9 mouse cellular contexts compared by ENCODE assay signal in genomic region chr11:97406094-97406951, GRCm38 (mm10). TPM values are rescaled to one million over a fixed set of nuclear protein-coding genes. Genes with fewer than 3 reads are reported as not detected.
DNase-seq lines count a peak whose midpoint lies in the region; ATAC-seq lines count a peak whose summit lies in the region.
"Had no signal": no experiment of that assay in that cellular context is flagged by ENCODE, and none has a peak within 500 bp of the region (broad histone marks: within the 10 kb centered on the region; RNA-seq: fewer than 3 reads in every experiment).

No protein-coding gene starts in this region.

- ATAC-seq in heart, embryonic 16.5 days (replicated peaks; ENCODE audit: extremely low read depth, insufficient read depth, low FRiP score): peak; percentile 49
- ATAC-seq in inflammation-experienced regulatory T-cells, adult 6 months: no peak

- WGBS in heart, embryonic 16.5 days: 39% methylated on average over 10 of the region's 10 CpGs

- H3K27ac ChIP-seq in heart, embryonic 16.5 days (ENCODE audit: low read length): peak overlapping the region; percentile 87

- no peaks in the 10 kb centered on the region; the same call in 1 of the 2 replicates for H3K27me3 ChIP-seq in heart, embryonic 16.5 days (ENCODE audit: control insufficient read depth, insufficient read depth, low read length)

- intact Hi-C loops in heart, postnatal 25 days (cut with DNase I): loop anchor here (5.0 kb wide), 1 partner anchor 216 kb away; no protein-coding TSS in a partner anchor

- H3K9me3 ChIP-seq in heart, embryonic 16.5 days (replicated peaks; ENCODE audit: control insufficient read depth, low read length): no peaks in the 10 kb centered on the region

- peak; percentile 97 for DNase-seq in heart, adult 11 months
- DNase-seq in heart, postnatal 25 days (ENCODE audit: low spot score): no peak
- DNase-seq in adipocyte (ENCODE audit: low spot score): peak; percentile 53
- DNase-seq in kidney, postnatal 36 days: peak; percentile 79 to 85
- no peak for DNase-seq in layer of hippocampus, postnatal 14 days (ENCODE audit: low spot score in 2 of 2)
- DNase-seq in embryo, embryonic 11 days: no peak

- no peaks in the 10 kb centered on the region for H3K36me3 ChIP-seq in heart, embryonic 16.5 days (ENCODE audit: control insufficient read depth, insufficient read depth)

- H3K9ac ChIP-seq in heart, embryonic 16.5 days (ENCODE audit: low read length): peak overlapping the region; percentile 53; the same call in 1 of the 2 replicates

- H3K4me1 ChIP-seq in heart, embryonic 16.5 days (ENCODE audit: control insufficient read depth, insufficient read depth, low read length): peaks cover 43% of the 10 kb centered on the region

- H3K4me2 ChIP-seq in heart, embryonic 16.5 days (ENCODE audit: low read depth, low read length): peak overlapping the region; percentile 96

- peak overlapping the region; percentile 20; the same call in 1 of the 2 replicates for H3K4me3 ChIP-seq in heart, embryonic 16.5 days (ENCODE audit: low read length)
- H3K4me3 ChIP-seq: erythroblast, embryonic 14.5 days had no signal

RNA-seq across cellular contexts. Expression of gene Arhgap23, which starts 9.0 kb away (rescaled TPM):
- total RNA-seq in heart, postnatal 25 days (2021): 10 to 100 TPM; 14.8 to 19.4 TPM
- polyA plus RNA-seq in heart, embryonic 16.5 days (2015; fragmentation: Nextera tagmentation; extraction: Ambion mirVana): 5.5 and 6.1 TPM in 2 replicates
- 10 to 100 TPM; 66.7 to 70.0 TPM for total RNA-seq in layer of hippocampus, postnatal 14 days (2021)
- not detected for polyA plus RNA-seq in inflammation-experienced regulatory T-cells, adult 6 months (2017; shearing (Covaris generic))

RNA-seq across cellular contexts. Expression of gene Socs7, which starts 44.0 kb away (rescaled TPM):
- 10 to 100 TPM; 17.9 to 19.9 TPM for total RNA-seq in heart, postnatal 25 days (2021)
- 3.1 and 3.2 TPM in 2 replicates for polyA plus RNA-seq in heart, embryonic 16.5 days (2015; fragmentation: Nextera tagmentation; extraction: Ambion mirVana)
- total RNA-seq in layer of hippocampus, postnatal 14 days (2021): 10 to 100 TPM; 75.2 to 77.8 TPM
- polyA plus RNA-seq in inflammation-experienced regulatory T-cells, adult 6 months (2017; shearing (Covaris generic)): 1 to 10 TPM; 5.9 to 8.5 (median 7.9) TPM

RNA-seq across cellular contexts. Expression of gene Gpr179, which starts 54.4 kb away (rescaled TPM):
- under 1 TPM; 0.05 to 0.06 TPM for total RNA-seq in heart, postnatal 25 days (2021)
- polyA plus RNA-seq in heart, embryonic 16.5 days (2015; fragmentation: Nextera tagmentation; extraction: Ambion mirVana): 0.09 and 0.12 TPM in 2 replicates
- total RNA-seq in layer of hippocampus, postnatal 14 days (2021): under 1 TPM; 0.21 to 0.24 TPM
- under 1 TPM; 0.18 to 0.37 (median 0.27) TPM for polyA plus RNA-seq in inflammation-experienced regulatory T-cells, adult 6 months (2017; shearing (Covaris generic))
- polyA plus RNA-seq: erythroblast, embryonic 14.5 days had no signal

Comparison
In these comparisons a context has a peak if more than half of its experiments do, and no peak if none do; other contexts are left out.
1. DNase-seq: peak in heart, adult 11 months (single experiment), adipocyte (single experiment) and kidney, postnatal 36 days (2 of 2); none in heart, postnatal 25 days (single experiment), layer of hippocampus, postnatal 14 days (0 of 2) and embryo, embryonic 11 days (single experiment).